Mouse (Mus musculus): Measurements from ENCODE around the gene Mcoln3.

Gene Mcoln3

GRCm38 (mm10) chr3:146134834-146135233 is 17.6 kb downstream of the Mcoln3 start:
- DNase-seq (ENCODE audit: low spot score in 2 of 2), result no peak

GRCm38 (mm10) chr3:146135417-146135816 is 18.2 kb downstream of the Mcoln3 start:
- DNase-seq (ENCODE audit: low spot score in 2 of 2), result no peak

GRCm38 (mm10) chr3:146136422-146136821 is 19.2 kb downstream of the Mcoln3 start:
- DNase-seq (ENCODE audit: low spot score in 2 of 2), result no peak

- no peak for DNase-seq (ENCODE audit: low spot score in 2 of 2)
These were observed 23.0 kb downstream of the Mcoln3 start for GRCm38 (mm10) chr3:146140276-146140675.

DNA sequence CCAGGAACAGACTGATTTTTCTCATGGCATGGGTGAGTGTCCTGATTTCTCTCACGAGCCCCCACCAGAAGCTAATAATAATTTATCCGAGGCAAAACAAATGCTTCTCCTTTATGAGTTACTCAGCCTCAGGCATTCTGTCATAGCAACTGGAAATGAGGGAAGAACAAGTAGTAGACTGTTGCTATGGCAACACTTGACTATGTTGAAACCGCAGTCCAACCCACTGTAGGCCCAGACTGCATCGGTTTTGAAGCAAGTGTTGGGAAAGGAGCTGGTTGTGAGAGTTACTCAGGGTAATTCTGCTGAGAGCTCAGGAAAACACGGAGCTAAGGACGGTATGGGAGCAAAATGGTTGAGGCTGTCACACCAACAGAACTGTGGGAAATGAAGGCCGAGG is 25.3 kb downstream of the Mcoln3 start:
- DNase-seq (ENCODE audit: low spot score in 2 of 2), result no peak

- DNase-seq (ENCODE audit: low spot score in 2 of 2), result no peak
These were observed 28.3 kb downstream of the Mcoln3 start for GRCm38 (mm10) chr3:146145501-146145900.

DNA sequence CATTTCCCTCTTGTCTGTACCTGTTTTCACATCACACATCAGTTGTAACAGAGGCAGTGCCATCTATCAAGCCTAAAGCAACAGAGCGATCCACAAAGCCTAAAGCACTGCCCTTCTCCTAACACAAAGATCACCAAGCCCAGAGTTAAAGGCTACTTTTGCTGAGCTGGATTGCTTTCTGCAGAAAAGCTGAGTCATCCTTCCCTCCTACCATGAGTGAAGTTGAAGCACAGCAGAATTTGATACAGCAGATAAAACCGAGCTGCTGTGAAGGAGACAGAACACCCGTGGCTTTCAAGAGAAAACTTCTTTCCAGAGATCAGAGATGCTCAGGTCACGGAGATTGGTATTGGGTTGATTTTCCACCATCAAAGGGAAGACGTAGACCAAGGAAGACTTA is 28.9 kb downstream of the Mcoln3 start:
- no peak for DNase-seq (ENCODE audit: low spot score in 2 of 2)

GRCm38 (mm10) chr3:146149156-146150057 is 32.2 kb downstream of the Mcoln3 start, which contains the start of gene Mcoln2:
Gene Mcoln2, plus strand, starts transcription at chr3:146149833.
- no peak for DNase-seq (ENCODE audit: low spot score in 2 of 2)

DNA sequence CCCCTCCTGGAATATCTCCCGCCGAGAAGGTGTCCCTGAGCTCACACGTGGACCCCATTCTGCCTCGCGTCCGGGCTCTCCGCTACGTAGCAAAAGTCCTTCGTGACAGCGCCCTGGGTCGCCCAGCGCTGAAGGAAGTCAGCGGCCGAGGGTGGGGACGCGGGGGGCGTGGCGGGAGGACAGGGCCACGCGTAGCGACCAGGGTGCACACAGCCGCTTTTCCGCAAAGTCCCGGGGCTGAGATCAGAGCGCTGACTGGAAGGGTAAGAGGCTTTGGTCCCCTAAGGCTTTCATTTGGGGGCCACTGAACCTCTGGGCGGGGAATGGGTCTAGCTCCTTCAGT is 32.8 kb downstream of the Mcoln3 start:
- peak; percentile 27 to 35 for DNase-seq (ENCODE audit: low spot score in 2 of 2)

- DNase-seq (ENCODE audit: low spot score in 2 of 2), result no peak
These were observed 33.3 kb downstream of the Mcoln3 start for GRCm38 (mm10) chr3:146150560-146150959.

- no peak for DNase-seq (ENCODE audit: low spot score in 2 of 2)
These were observed 34.1 kb downstream of the Mcoln3 start for GRCm38 (mm10) chr3:146151328-146151727.

GRCm38 (mm10) chr3:146151755-146152154 is 34.5 kb downstream of the Mcoln3 start:
- no peak for DNase-seq (ENCODE audit: low spot score in 2 of 2)

- DNase-seq (ENCODE audit: low spot score in 2 of 2), result no peak
These were observed 35.1 kb downstream of the Mcoln3 start for GRCm38 (mm10) chr3:146152348-146152747.

DNA sequence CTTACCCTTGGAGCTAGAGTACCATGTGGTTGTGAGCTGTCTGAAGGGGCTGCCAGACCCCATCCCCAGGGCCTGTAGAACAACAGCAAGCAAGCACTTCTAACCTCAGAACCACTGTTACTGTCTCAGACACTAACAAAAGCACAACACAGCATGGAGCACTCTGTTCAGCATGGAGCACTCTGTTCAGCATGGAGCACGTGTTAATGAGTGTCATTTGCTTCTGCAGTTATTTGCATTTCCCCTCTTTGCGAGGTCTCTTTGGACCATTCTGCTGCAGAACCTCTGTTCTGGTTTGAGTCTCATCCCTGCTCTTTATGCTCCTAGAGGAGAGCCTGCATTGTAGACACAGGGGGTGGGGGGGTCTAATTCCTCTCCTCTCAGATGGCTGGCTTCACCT is 35.7 kb downstream of the Mcoln3 start:
- DNase-seq (ENCODE audit: low spot score in 2 of 2), result no peak

DNA sequence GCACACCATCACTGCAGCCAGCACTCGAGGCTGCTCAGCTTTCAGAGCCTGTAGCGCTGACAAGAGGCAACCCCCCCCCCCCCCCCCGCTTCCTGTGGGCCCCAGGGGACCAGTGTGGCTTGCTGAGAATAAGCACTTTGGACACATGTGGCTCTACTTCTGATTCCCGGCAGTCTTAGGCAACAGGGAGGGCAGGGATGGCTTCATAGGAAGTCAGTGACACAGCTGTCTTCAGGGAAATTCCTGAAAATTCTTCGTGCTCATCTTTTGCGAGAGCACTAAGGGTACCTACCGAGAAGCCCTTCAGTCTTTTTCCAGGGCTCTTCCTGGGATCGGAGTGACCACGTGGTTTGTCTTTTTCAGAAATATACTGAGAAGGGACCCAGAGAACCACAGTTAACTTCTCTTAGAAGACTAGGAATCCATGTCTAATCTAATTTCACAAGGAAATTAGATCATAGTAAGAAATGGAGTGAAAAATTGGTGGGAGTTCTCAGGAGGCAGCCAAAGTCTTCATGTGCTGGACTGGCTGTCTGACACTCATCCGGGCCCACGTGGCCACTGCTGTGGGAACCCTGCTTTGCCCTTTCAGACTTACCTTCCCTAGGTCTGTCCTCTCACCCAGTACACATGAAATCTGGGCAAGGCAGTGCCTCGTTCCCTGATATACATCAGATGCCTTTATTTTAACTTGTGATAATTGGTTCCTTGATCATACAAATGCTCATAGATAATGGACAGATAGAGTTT is 36.8 kb downstream of the Mcoln3 start:
- no peak for DNase-seq (ENCODE audit: low spot score in 2 of 2)

- no peak for DNase-seq (ENCODE audit: low spot score in 2 of 2)
These were observed 38.7 kb downstream of the Mcoln3 start for GRCm38 (mm10) chr3:146155628-146156576.

- no peak for DNase-seq (ENCODE audit: low spot score in 2 of 2)
These were observed 39.6 kb downstream of the Mcoln3 start for GRCm38 (mm10) chr3:146156811-146157210.

DNA sequence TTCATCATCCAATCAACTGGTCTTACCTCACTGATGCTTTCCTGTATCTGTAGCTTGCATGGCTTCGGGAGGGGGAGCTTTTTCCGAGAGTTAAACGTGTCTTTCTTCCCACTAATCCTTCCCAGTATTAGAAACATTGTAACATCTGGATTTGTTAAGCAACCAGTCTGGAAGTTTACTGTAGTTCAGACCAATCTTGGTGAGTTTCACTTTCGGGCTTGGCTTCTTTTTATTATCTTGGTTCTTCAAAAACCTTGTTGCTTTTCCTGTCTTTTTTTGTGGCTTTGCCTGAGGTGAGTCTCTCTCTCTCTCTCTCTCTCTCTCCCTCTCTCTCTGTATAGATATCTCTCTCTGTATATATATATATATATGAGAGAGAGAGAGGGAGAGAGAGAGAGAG is 40.8 kb downstream of the Mcoln3 start:
- DNase-seq (ENCODE audit: low spot score in 2 of 2), result no peak

- DNase-seq (ENCODE audit: low spot score in 2 of 2), result no peak
These were observed 42.1 kb downstream of the Mcoln3 start for GRCm38 (mm10) chr3:146159360-146159759.

DNA sequence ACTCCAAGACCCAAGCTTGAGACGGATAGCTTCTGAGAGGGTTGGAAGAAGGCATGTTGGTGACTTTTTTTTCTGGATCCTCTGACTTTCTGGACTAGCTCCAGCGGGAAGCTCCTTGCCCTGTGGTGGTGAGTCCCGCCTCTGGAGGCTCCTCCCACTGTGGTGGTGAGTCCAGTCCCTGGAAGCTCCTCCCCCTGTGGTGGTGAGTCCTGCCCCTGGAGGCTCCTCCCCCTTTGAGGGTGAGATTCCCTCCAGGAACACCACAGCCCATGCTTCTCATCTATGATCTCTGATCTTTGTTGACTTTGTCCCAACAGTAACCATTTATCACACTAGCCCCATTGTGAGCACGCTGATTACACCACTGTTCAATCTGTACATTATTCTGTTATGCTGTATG is 44.9 kb downstream of the Mcoln3 start:
- no peak for DNase-seq (ENCODE audit: low spot score in 2 of 2)

DNA sequence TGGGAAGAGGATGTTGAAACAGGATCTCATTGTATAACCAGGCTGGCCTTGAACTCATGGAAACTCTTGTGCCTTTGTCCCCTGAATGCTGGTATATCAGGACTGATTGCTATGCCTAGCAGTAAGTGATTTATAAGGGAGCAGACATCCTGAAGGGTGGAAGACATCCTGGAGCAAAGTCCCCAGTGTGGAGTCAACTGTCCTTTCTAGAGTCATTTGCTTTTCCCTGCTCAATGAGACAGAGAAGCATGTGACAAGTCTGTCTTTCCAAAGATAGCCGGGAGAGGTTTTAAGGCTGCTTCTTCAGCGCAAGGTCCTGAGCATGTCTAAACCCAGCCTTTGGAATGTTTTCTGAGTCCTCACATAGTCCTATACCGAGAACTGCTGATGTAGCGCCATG is 52.1 kb downstream of the Mcoln3 start:
- DNase-seq (ENCODE audit: low spot score in 2 of 2), result no peak

DNA sequence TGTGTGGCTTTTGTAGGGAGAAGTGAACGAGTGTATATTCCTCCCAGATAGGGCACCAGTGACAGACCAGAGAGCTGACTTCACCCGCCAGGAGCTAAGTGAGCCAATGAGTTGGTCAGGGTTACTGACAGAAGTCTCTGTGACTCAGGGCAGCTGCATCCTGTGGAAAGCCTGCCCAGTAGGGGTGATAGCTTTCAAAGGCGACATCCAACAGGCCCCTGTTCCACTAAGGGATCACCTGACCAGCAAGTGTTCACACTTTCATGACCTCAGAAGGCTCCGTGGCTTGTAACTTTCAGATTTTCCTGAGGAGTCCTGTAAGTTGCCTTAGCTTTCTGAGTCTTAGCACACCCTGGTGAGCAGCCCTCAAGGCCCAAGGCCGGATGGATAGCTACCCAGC is 55.8 kb downstream of the Mcoln3 start:
- no peak for DNase-seq (ENCODE audit: low spot score in 2 of 2)
